Mouse (Mus musculus) thymus, adult 2 months (tissue): ENCODE measurements at regions not wholly inside any gene's neighbourhood (a gene's known extent, or its start where the extent isn't known, plus 50 kb on each side); places are given as distances from the start of the nearest gene placed in this dataset.

Experiments
- DNase-seq: peaks from one replicate; pipeline ENCODE4 v3.0.0; 2021
- H3K27ac ChIP-seq: fragments of 200-500 bp; 2 replicates; pipeline ENCODE4 v1.5.1; 2012; ENCODE audit warnings: low read length, control low read depth; ENCODE audit not compliant: control insufficient read depth, insufficient read depth
- H3K27me3 ChIP-seq: fragments of 200-500 bp; 2 replicates; pipeline ENCODE4 v1.6.1; 2012; ENCODE audit warnings: mild to moderate bottlenecking, low read length, moderate library complexity, mixed read lengths; ENCODE audit not compliant: control insufficient read depth, insufficient read depth
- H3K36me3 ChIP-seq: fragments of 200-500 bp; 2 replicates; pipeline ENCODE4 v1.6.1; 2012; ENCODE audit warnings: mild to moderate bottlenecking, low read length, moderate library complexity; ENCODE audit not compliant: control insufficient read depth, insufficient read depth
- H3K4me1 ChIP-seq: fragments of 200-500 bp; replicated peaks from 2 replicates; pipeline ENCODE4 v1.6.1; 2012; ENCODE audit warnings: low read length; ENCODE audit not compliant: control insufficient read depth, insufficient read depth
- H3K4me3 ChIP-seq: fragments of 200-500 bp; 2 replicates; pipeline ENCODE4 v1.5.1; 2012; ENCODE audit warnings: mild to moderate bottlenecking, low read length, control low read depth, moderate library complexity; ENCODE audit not compliant: control insufficient read depth, insufficient read depth
- CTCF ChIP-seq: fragments of 200-500 bp; IDR thresholded peaks from 2 replicates; pipeline ENCODE4 v1.5.1; 2012; ENCODE audit warnings: mild to moderate bottlenecking, control low read depth, low read length, moderate library complexity, borderline replicate concordance; ENCODE audit not compliant: control insufficient read depth, poor library complexity, insufficient read depth; ENCODE audit errors: extremely low read depth
- POLR2A ChIP-seq: fragments of 200-500 bp; IDR thresholded peaks from 2 replicates; pipeline ENCODE4 v1.6.1; 2012; ENCODE audit warnings: mild to moderate bottlenecking, low read length, control low read depth, moderate library complexity; ENCODE audit not compliant: control insufficient read depth, poor library complexity, insufficient read depth; ENCODE audit errors: extremely low read depth
- WGBS: fragments of 180-500 bp; shearing (Covaris S2); methylation state at CpG from one replicate; pipeline ENCODE4 v1.1.7; 2018; 5-methylcytosine and 5-hydroxymethylcytosine counted together

DNA sequence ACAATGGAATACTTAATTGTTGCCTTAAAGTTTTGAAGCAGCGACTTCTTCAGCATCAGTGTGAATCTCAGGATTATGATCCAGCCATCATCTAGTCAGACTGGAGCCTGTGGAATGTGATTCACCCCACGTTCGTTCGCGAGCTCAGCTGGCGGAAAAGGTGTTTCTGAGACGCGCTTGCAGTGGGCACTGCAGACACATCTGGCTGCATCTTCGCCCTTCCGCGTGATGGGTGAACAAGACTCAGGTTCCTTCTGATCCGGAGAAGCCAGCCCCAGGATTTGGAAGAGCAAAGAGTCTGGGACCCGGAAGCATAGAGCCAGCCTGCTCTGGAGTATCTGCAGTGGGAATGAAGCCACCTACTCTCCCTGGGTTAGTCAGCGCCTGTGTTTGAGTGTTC lies 127.7 kb upstream of the Otx2 start:
- WGBS = 76% methylated on average over 14 of the region's 14 CpGs
- Histone ChIP-seq H3K27me3 (no peaks in the 10 kb centered on the region), H3K4me3 (no peak overlapping the region), H3K4me1 (no peaks in the 10 kb centered on the region), H3K27ac (no peak overlapping the region), H3K36me3 (no peaks in the 10 kb centered on the region)
- no peak for TF ChIP-seq POLR2A
- no peak for TF ChIP-seq CTCF
- no peak for DNase-seq

DNA sequence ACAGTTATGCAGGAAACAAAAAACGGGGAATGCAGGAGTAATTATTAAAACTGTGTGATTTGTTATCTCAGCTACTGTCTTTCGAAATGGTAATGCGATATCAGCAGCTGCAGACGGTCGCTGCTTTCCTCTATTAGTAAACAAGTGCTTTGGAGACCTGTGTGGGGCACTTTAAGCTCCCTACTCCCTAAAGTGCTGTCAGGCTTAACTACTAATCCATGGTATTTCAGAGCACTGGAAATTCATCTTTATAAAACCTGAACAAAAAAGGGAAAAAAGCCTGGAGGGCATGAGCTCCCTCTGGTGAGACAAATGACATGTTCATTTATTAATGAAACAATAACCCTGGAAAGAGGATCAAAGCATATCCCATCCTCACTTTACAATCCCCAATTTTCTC lies 127.2 kb upstream of the Otx2 start:
- TF ChIP-seq POLR2A (no peak), CTCF (no peak)
- Histone ChIP-seq H3K27me3 (no peaks in the 10 kb centered on the region), H3K4me3 (no peak overlapping the region), H3K4me1 (no peaks in the 10 kb centered on the region), H3K27ac (no peak overlapping the region), H3K36me3 (no peaks in the 10 kb centered on the region)
- no peak for DNase-seq
- WGBS = 61% methylated on average over 5 of the region's 5 CpGs

DNA sequence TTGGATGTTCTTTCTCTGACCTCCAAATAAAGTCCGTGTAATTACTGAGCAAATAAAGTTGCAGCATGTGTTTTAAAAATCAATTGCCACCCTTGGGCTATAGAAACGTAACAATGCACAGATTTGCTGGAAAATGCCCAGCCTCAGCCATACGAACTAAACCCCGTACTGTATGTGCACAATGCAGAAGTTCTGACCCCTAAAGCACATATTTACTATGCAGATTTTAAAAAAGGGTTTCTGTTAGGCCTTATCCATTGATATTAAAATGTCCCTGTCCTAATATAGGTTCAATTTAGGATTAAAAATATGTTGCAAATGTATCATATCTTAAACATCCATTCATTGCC lies 126.5 kb upstream of the Otx2 start:
- H3K36me3 ChIP-seq = no peaks in the 10 kb centered on the region
- no peak overlapping the region for H3K27ac ChIP-seq
- H3K4me3 ChIP-seq = no peak overlapping the region
- TF ChIP-seq CTCF = no peak
- WGBS = 84% methylated on average over 4 of the region's 4 CpGs
- H3K4me1 ChIP-seq = no peaks in the 10 kb centered on the region
- H3K27me3 ChIP-seq = no peaks in the 10 kb centered on the region
- DNase-seq = no peak

DNA sequence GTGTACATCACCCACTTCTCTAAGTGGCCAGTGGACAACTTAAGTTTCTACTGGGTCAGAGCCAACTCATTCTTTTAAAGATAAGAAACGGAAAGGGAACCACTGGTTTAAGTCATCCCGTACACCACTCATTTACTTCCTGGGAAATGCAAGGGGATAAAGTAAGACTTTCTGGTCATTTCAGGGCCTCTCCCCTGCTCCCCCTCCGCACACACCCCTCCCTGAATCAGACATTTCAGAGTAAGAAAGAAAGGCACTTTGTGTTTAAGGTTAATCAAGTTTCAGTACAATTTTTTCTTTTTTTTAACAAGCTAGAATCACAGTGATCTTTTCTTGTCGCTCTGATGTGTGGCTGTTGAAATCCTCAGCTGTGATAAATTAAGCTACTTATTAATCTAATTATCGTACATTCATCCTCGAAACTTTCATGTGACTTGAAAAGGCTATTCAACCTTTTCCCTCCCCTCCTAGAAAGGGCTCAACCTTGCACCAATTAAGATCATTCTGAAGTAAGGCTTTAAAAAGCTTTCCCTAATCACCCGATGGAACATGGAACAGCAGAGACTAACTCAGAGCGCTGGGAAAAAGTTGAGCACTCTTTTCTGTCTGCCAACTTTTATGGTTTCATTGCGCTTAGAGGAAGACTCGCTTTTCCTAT lies 126.0 kb upstream of the Otx2 start:
- WGBS = 91% methylated on average over 10 of the region's 10 CpGs
- Histone ChIP-seq H3K36me3 (no peaks in the 10 kb centered on the region), H3K4me3 (no peak overlapping the region), H3K27me3 (no peaks in the 10 kb centered on the region), H3K4me1 (no peaks in the 10 kb centered on the region), H3K27ac (no peak overlapping the region)
- TF ChIP-seq POLR2A = no peak
- TF ChIP-seq CTCF = no peak
- DNase-seq = no peak

DNA sequence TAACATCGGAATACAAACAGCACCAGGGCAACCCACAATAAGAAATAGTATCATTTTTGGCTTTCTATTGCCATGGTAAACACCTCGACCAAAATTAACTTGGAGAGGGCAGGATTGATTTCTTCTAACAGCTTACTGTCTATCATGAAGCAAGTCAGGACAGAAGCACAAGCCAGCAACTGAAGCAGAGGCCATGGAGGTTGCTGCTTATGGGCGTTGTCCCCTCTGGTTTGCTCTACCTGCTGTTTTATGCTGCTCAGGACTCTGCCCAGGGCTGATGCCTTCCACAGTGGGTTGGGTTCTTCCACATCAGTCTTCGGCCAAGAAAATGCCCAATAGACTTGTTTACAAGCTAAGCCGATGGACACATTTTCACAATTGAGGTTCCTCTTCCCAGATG lies 117.9 kb upstream of the Otx2 start:
- Histone ChIP-seq H3K4me1 (no peaks in the 10 kb centered on the region), H3K4me3 (no peak overlapping the region), H3K27me3 (no peaks in the 10 kb centered on the region), H3K27ac (no peak overlapping the region), H3K36me3 (no peaks in the 10 kb centered on the region)
- DNase-seq = no peak
- TF ChIP-seq POLR2A = no peak
- TF ChIP-seq CTCF = no peak
- WGBS = 90% methylated on average over 5 of the region's 5 CpGs

DNA sequence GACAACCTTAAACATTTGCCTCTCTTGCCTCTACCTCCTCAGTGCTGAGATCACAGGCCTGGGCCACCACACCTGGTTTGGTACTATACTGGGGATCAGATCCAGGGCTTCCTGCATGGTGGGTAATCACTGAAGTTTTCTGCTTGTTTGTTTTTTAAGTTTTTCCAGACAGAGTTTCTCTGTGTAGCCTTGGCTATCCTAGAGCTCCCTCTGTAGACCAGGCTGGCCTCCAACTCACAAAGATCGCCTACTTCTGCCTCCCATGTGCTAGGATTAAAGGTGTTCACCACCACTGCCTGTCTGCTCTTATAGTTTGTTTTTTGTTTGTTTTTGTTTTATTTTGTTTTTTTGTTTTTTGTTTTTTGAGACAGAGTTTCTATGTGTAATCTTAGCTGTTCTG lies 105.7 kb upstream of the Otx2 start:
- 86% methylated on average over 1 of the region's 1 CpGs for WGBS
- H3K4me1 ChIP-seq = no peaks in the 10 kb centered on the region
- peak overlapping the region; percentile 29; the same call in 1 of the 2 replicates for H3K27ac ChIP-seq
- DNase-seq = no peak
- no peak for TF ChIP-seq POLR2A
- no peak for TF ChIP-seq CTCF
- H3K36me3 ChIP-seq = no peaks in the 10 kb centered on the region
- H3K4me3 ChIP-seq = no peak overlapping the region
- H3K27me3 ChIP-seq = no peaks in the 10 kb centered on the region

DNA sequence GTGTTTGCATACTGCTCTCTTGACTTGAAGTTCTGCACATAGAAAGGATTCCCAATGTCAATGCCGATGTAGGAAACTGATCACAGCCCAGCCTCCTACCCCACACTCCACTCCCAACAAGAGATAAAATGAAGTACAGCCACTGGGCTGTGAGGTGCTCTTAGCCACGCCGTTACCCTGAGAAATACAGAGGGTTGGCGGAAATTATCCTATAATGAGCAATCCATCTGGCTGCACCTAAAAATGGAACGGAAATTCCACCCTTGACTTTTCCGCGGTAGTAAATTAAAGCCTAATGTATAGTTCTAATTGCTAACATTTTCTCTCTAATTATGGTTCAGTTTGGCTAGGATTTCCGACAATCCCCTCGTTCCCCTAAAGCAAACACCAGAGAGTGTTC lies 97.2 kb upstream of the Otx2 start:
- Histone ChIP-seq H3K27me3 (no peaks in the 10 kb centered on the region), H3K27ac (no peak overlapping the region), H3K4me3 (no peak overlapping the region), H3K4me1 (no peaks in the 10 kb centered on the region), H3K36me3 (no peaks in the 10 kb centered on the region)
- WGBS = 92% methylated on average over 9 of the region's 9 CpGs
- TF ChIP-seq POLR2A = no peak
- TF ChIP-seq CTCF = no peak
- DNase-seq = no peak
